Mouse (Mus musculus) spleen, embryonic (tissue): ENCODE data around the gene Sh3rf3.
"Not testable (repeated sequence)": the region's sequence is repeated elsewhere in the genome, so short reads cannot be mapped to it uniquely, and the experiment has no call there.

Source experiments
- CTCF ChIA-PET: fragments of 350-600 bp; sonication (Branson Sonifier 250); formaldehyde crosslinking; loops from one replicate; lab custom pipeline; 2022; lab: Charles Lee

The Sh3rf3 gene

DNA sequence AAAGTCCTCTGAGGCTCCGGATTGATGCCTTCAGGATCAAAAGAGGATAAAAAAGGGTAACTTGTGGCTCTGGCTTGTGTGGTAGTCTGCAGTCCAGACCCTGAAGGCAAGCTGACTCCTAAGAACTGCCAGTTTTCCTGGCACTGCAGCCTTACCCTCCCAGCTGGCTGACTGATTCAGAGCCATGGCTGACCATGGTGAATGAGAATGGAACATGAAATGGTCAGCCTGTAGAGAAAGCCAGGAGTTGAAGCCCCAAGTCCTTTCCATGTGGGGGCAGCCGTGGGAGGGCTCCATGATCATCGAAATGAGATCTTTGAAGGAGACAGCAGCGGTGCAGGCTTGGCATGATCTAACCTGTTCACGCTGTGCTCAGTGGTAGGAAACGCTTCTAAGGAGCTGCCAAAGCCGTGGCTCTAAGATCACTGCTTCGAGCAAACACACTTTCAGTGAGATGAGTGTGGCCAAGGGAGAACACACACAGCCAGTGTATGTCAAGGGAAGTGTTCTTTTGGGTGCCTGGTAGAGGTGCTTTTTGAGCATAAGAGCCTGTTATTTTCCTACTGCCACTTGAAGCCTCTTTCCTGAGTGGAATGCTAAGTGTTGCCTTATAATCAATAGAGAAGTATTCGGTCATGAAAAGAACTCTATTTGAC lies 168.6 kb downstream of the Sh3rf3 start:
- CTCF ChIA-PET = no interaction called here

DNA sequence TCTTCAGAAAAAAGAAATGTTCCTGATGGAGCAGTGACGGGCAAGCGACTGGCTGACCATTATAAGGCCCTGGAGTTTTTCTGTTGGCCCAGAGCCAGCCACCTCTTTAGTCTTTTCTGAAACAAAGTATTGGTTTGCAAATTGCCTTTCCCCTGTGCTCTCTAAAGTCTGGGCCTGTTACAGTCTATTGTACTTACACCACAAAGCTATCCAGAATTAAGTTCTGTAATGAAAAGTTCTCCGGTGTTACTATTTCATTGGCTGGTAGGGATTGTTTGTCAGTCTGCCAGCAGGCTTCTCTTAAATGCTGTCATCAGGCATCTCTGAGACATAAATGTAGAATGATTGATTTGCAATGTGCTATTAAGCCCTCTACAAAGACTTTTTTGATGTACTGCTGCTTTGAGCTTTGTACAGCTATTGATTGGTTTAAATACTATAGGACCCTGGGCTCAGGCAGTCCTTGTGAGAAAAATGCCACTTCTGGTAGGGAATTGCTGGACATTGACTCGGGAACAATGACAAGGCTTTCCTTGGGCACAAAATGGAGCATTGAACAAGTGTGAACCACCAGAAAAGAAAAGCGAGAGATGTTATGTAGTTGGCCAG lies 169.5 kb downstream of the Sh3rf3 start:
- CTCF ChIA-PET = no interaction called here

DNA sequence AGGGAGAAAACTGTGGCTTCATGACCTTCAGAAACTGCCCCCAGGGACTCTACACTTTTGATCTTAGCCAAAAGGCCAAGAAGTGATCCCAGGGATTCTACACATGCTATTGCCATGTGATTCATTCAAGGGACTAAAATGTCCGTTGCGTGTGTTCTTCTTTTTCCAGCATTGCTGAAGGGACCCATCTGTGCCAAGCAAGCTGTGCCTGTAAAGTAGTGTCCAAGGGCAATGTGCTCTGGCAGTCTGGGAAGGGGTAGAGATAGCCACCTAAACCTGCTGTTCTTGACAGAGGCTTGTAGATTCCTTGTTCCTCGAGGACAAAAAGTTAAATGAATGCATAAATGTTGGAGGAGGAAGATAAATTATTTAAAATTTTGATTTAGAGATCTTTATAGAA lies 178.5 kb downstream of the Sh3rf3 start:
- CTCF ChIA-PET = no interaction called here

DNA sequence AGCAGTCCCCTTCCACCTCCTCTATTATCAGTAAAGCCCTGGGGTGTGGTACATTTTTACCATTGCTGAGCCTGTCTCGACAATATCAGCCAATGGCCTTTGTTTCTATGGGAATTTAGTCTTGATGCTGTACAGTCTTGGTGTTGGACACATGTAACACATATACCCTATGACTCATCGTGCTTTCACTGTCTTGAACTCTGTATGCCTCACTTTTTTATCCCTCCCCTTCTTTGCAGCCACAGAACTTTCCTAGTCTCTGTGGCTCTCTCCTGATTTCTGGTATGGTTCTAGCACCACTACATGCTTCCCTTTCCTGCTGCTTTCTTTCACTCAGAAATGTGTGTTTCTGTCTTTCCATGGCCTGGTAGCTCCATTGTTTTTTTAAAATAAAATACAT lies 181.6 kb downstream of the Sh3rf3 start:
- CTCF ChIA-PET = no interaction called here

DNA sequence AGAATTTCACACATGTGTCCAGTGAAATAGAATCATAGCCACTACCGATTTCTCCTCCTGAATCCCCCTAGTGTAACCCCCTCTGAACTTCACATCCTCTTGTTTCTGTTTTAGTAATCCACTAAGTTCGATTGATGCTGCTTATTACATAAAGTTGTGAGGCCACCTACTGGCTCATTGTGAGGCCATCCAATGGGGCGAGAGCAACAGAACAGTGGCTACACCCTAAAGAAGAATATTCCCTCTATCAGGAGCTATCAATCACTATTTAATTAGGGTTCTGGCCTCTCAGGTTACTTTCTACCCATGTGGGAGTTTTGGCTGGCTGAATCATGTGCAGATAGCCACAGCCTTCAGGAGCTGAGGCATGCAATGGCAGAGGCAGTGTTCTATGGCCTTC lies 182.0 kb downstream of the Sh3rf3 start:
- CTCF ChIA-PET = no interaction called here

DNA sequence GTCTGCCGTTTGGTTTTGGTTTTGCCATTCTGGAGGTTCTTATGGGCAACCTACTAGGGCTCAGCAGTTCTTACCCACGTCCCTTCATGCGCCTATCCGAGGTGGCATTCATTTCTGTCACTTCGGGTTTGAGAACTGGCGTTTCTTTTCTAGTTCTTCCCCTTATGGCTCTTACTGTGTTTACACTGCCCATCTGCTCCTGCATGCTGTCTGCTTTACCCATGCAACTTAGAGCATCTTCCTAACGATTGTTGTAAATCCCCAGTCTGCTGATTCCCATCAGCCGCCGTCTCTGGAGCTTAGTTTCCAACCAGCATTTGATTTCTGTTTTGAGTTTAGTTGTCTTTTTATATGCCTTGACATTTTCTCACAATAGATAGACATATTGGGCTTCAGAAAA lies 189.2 kb downstream of the Sh3rf3 start:
- CTCF ChIA-PET = no interaction called here

DNA sequence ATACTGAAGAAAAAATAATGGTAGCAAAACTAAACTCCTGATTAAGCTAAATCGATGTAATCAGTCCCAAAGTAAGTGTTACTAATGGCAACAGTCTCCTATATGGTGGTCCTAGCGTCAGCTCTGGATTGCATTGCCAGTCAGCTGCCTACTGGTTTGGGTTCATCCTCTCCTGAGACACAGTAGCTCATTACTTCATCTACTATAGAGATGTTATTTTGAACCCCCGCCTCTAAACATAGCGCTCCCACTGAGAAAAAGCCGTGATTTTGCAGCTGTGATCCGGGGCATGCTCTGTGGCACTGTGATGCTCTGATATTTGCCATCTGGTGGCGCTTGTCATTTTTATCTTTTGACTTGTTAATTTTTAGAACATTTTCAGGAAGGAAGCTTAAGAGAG lies 198.3 kb downstream of the Sh3rf3 start:
- CTCF ChIA-PET = no interaction called here

DNA sequence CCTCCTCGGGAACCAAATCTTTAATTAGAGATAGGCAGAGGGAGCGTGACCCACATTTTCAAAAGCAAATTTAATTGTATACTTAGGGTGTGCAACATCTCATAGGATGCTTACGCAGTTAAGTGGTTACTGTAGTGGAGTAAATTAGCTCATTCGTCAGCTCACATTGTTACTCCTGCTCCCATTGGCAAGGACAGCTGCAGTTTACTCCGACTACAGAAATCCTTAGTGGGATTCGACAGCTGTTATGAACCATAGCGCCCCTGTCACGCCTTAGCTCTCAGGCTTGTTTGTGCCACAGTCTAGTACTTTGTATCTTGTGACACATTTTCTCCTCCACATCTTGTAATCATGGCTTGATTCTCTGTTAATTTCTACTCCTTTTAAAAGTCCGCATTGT lies 200.5 kb downstream of the Sh3rf3 start:
- CTCF ChIA-PET = no interaction called here

DNA sequence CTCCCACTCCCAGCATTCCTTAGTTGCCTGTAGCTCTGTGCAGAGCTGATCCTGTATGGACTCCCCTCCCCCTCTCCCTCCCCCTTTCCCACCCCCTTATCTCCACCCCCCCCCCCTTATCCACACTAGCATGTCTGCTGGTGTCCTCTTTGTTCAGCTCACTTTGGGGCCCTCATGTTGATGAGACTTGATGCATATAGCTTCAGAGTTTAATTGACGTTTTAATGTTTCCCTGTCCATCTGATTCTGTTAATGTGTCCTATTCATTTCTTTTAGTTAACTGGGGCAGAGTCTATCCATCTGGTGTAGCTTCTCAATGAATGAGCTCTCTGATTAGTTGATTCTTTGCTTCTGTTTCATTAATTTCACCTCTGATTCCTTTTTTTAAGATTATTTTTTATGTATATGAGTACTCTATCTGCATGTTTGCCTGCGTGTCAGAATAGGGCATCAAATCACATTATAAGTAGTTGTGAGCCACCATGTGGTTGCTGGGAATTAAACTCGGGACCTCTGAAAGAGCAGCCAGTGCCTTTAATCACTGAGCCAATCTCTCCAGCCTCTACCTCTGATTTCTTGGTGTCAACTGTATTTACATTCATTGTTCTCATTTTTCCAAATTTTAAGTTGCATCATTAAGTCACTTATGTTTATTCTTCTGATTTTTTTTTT lies 206.3 kb downstream of the Sh3rf3 start:
- CTCF ChIA-PET = no interaction called here

DNA sequence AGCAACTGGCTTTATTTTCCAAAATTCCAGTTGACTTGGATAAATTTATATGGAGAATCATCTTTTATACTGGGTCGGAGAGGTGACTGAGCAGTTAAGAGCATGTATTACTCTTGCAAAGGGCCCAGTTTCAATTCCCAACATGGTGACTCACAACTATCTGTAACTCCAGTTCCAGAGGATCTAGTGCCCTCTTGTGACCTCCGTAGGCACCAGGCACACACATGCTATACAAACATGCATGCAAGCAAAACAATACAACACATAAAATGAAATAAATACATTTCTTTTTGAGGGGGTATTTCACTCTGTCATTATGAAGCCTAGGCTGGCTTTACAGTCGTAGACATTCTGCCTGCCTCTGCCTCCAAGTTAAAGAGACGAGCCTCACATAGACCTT lies 237.3 kb downstream of the Sh3rf3 start:
- CTCF ChIA-PET = no interaction called here

DNA sequence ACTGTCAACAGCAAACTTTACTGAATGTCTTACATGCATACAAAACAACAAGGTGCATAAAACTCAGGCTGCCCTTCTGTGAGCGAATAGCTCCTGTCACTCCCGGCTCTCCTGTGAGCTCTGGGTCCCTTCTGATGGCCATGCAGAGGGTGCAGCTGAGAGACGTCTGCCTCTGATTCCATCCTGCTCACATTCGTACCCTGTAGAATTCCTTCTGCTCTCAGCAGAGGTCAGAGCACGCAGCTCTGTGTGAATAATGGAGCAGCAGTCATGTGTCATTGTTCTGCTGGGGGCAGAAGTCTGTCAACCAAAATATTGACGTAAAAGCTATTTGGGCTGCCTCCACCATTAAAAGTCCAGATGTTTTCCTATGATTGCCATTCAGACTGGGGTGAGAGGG lies 243.1 kb downstream of the Sh3rf3 start:
- CTCF ChIA-PET = no interaction called here

DNA sequence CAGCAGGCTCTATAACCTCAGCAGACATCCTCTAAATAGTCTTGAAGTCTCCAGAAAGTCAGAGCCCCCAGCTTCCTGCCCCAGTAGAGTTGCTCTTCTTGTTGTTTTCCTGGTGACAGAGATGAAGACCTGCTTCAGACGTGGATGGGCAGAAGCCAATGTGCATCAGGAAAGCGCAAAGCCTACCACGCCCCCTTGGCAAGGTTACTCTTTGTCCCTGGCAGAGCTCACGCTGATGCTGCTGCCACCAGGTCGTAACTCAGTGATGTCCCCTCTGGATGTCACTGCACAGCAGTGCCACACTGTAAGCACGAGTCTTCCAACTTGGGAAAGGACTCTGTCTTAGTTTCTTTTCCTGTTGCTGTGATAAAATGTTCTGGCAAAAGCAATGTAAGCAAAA lies 253.6 kb downstream of the Sh3rf3 start:
- CTCF ChIA-PET = no interaction called here

DNA sequence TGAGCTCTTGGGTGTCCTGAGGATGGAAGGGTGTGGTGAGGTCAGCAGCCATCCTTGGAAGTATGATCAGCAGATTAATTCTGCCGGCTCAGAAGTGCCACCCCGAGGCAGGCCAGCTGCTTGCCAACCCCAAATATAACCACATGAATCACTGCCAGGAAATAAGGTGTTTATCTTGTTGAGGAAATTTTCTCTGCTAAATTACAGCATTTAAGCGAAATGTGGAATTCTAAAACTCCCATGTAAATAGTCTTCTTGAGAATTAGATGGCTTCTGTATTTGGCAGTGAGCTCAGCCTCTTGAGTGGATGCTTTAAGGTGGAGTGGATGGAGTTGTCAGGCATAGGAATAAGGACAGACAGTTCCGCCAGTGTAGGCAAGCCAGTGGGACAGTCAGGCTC lies 259.7 kb downstream of the Sh3rf3 start:
- CTCF ChIA-PET = no interaction called here

DNA sequence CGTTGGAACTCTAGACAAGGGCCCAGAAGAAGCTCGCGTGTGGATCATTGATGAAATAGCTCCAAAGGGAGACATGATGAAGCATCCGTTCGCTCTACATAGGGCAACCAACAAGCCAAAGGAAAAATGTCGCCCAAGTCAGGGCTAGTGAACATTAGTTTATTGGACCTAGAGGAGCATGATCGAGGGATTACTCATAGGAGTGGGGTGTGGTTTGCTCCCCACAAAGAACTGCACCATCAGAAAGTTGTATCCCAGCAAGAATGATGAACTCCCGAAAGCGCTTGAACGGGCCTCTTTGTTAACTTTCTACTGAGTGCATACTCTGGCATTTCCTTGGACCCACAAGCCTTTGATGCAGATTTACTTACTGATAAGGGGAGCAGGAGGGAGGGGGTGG lies 263.5 kb downstream of the Sh3rf3 start:
- CTCF ChIA-PET = no interaction called here

DNA sequence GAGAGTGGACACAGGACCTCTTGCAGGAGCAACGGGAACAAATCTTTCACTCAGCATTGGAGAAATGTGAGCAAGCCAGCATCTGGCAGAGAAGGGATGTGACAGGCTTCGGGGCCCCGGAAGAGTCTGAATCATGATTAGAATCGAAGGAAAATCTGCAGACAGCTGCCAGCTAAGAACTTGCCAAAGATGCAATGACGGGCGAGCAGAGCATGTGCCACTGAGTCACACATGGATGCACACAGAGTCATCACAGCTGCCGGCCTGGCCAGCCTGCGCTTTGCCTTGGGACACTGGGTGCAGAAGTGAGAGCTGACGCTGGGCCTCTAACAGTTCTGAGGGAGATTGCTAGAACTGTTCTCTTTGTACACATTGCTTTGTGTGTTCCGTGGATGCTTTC lies 264.8 kb downstream of the Sh3rf3 start:
- CTCF ChIA-PET = no interaction called here

DNA sequence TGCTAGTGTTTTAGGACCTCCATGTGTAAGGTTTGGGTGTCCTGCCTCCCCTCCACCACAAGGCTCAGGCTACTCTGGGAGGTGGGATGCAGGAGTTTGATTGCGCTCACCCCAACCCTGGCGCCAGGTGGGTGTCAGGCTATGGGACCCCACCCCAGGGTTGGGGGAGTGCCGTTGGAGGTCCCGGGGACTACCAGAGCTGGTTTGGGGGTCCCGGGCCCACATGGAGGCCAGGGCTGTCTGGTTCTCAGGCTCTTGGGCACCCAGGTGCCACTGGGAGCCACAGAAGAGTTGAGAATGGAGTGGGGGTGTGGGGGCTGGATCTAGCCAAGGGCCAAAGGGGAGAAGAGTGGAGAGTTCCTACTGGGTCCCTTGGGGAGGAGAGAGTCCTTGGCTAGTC lies 272.4 kb downstream of the Sh3rf3 start:
- CTCF ChIA-PET = no interaction called here

DNA sequence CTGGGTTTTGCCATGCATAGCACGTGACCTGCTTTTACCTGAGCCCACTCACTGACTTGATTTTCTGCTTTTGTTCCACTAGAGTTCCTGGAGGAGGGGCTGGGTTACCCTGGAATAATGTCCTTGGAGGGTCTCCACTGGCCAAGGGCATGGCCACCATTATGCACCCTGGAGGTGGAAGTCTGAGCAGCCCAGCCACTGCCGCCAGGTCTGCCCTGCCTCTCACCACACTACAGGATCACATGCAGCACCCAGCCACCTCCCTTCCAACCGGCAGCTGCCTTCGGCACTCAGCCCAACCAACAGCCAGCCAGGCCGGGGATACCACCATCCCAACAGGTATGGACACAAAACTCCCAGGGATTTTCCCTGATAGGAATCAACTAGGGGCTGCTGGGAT lies 273.4 kb downstream of the Sh3rf3 start:
- CTCF ChIA-PET = no interaction called here

DNA sequence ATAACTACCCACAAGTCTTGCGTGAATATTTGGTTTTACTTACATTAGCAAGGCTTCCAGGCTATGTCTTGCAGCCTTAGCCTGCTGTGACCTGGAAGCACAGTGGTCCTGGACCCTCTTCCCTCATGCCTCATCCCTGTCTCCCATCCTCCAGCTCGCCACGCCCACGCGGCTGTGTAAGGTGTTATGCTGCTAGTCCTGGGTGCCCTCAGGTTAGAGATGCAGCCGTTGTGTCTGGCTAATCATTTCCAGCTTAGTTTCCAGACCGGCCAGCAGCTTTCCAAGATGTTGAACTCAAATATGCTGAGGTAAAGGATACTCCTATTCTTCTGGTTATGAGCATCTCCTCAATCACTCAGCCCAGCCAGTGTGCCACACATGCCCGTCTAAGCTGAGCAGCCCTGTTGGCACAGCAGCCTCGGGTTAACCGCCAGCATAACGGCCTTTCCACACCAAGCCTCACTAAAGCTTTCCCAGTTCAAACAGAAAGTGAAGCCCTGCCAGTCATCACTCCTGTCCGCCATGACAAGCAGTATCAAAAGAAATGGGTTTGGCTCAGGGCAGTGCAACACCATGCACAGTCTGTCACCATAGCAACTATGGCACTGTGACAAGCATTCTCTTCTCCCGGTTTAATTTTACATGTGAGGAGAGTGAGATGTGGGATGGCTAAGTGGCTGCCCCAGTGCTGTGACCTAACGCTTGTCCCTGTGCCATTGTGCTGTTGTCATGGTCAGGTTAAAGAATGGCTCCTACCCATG lies 276.9 kb downstream of the Sh3rf3 start:
- CTCF ChIA-PET = no interaction called here

DNA sequence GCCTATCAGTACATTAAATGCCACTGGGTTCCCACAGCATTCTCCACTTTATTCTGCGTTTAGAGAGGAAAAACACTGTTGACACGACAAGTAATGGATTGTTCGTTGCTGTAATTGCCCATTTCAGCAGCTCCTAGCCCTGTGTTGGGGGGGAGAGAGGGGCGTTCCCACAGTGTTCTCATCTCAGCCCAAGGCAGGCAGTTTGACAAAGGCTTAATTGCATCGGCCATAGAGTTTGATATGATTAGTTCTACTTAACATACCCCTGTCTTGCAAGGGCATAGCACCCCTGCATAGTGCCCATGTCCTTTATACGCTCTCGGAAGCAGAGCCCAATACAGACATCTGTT lies 277.4 kb downstream of the Sh3rf3 start:
- CTCF ChIA-PET = no interaction called here

DNA sequence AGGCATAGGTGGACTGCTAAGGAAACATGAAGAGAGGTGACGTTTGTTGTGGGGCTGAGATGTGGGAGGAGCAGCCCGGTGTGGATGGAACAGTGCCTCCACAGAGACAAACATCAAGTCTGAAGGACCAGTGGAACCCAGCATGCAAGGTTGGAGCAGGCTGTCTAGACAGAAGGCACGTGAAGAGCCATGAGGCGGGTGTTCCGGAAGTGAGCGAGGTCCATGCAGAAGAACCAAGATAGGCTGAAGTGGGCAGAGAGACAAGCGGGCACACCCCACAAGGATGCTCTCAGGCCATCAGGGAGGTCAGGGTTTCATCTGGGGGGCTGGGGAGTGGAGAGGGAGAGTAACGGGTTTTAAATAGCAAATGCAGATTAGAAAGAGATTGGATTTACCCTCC lies 278.4 kb downstream of the Sh3rf3 start:
- CTCF ChIA-PET = no interaction called here

DNA sequence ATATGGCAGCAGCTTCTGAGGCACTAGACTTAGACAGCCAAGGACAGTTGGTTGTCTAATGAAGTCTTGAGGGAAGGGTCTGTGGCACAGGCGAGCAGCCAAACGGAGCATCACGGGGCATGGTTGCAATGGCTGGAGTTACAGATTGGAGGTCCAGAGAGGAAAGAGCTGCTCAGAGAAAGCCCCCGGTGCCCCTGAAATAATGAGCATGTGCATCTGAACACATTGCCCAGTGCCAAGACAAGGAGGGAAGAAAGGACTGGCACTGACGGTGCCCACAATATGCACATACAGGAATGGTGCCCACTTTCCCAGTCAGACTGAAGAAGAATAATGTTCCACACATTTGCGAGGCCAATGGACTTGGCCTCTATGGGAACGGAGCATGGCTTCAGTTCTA lies 278.8 kb downstream of the Sh3rf3 start:
- CTCF ChIA-PET = interaction anchor here (0.6 kb wide), 1 partner anchor 1735 kb away, joined by 6 read pairs; no protein-coding TSS in a partner anchor

DNA sequence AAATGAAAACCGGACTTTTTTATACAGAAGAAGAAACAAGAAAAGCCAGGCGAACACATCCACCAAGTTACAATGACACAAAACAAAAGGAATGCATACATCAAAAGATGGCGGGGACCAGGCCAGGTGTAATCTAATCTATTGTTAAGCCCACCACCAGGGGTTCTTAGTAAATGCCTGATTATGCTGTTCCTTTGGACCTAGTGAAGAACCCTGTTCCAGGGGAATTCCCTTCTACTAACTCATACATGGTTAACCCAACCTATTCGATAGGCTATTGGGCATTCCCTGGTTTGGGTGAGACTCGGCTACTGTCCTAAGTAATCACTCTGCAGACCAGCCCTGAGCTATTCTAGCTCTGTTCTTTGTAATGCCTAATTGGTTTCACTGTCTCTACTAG lies 289.9 kb downstream of the Sh3rf3 start:
- CTCF ChIA-PET = not testable (repeated sequence)

DNA sequence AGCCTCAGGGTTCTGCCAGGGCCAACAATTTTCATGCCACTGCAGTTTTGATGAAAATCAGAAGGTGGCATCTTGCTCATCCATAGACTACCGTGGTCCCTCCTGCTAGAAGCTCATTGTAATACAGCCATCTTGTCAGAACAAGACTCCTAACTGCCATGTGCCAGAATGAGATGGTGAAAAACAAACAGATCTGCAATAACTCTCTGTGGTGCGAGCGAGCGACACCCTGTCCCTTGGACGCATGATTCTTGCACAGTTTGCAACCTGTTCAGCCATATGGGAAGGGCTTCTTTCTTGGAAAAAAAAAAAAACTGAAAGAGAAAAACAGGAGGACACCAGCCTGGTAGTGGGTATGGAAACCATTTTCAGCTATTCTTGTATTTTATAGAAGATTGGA lies 291.5 kb downstream of the Sh3rf3 start:
- CTCF ChIA-PET = no interaction called here
